ENCODE assay signal across 9 mouse cellular contexts in the genomic region with DNA sequence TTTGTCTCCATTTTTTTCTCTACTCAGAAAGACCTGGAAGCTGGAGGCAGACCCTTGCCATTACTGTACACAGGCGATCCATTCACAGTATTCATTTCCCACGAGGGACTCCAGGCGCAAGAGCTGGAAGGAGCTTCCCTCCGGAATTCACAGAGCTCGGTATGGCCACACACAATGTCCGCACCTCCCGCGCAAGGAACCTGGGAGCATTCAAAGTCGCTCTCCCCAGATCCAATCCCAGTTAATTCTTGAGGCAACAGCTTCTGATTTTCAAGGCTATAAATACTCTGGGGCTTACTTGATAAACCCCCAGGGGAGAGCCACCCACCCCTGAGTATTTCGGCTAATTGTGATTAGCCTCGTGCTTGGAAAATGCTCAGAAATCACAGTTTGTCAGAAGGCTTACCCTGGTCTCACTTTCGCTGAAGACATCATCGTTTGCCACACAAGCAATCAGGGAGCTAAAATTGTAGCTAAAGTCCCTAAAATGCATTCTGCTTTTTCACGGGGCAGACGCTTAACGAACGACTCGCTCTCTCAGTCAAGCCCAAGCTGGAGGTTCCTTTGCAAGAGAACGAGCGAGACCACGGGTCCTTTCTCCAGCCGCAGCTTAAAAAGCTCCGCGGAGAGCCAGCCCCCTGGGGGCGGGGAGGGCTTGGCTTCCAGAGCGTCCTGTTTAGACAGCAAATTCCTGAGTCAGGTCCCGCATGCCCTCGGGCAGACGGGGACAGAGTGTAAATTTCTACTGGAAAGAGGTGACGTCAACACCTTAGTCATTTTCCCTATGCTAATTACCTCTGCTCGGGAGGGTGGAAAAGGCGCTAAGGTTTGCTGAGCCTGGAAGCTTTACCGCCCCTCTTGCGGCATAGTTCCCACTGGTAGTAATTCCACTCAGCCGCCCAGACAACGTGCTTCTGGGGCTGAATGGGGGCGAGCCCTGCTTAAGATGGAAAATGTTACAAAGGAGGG. TPM values are rescaled to one million over a fixed set of nuclear protein-coding genes. Genes with fewer than 3 reads are reported as not detected.
DNase-seq lines count a peak whose midpoint lies in the region; ATAC-seq and TF ChIP-seq lines count a peak whose summit lies in the region.
"Had no signal": no experiment of that assay in that cellular context is flagged by ENCODE, and none has a peak within 500 bp of the region (broad histone marks: within the 10 kb centered on the region; RNA-seq: fewer than 3 reads in every experiment).

No protein-coding gene starts in this region.

- under 1% methylated on average over 37 of the region's 37 CpGs for WGBS in heart, embryonic 12.5 days
- under 1% methylated on average over 37 of the region's 37 CpGs for WGBS in kidney, embryonic 15.5 days
- 1% methylated on average over 37 of the region's 37 CpGs for WGBS in limb, embryonic 15.5 days
- WGBS in midbrain, embryonic 16.5 days: under 1% methylated on average over 37 of the region's 37 CpGs
- WGBS in stomach, postnatal 0 days: 1% methylated on average over 37 of the region's 37 CpGs

- DNase-seq in 3T3-L1 (ENCODE audit: low read depth, low spot score): peak; percentile 99
- DNase-seq in brain, adult 2 months (ENCODE audit: low read depth, low spot score): peak; percentile 87
- DNase-seq in fibroblast of lung, adult 2 months (ENCODE audit: low read depth): peak; percentile 74
- peak; percentile 86 for DNase-seq in stomach, postnatal 0 days (ENCODE audit: low spot score)

- no peaks in the 10 kb centered on the region for H3K9me3 ChIP-seq in heart, embryonic 12.5 days (replicated peaks)
- H3K9me3 ChIP-seq in kidney, embryonic 15.5 days (replicated peaks): no peaks in the 10 kb centered on the region
- H3K9me3 ChIP-seq in limb, embryonic 15.5 days: no peaks in the 10 kb centered on the region
- H3K9me3 ChIP-seq in midbrain, embryonic 16.5 days (replicated peaks; ENCODE audit: control insufficient read depth, low read length, poor library complexity, severe bottlenecking): no peaks in the 10 kb centered on the region
- no peaks in the 10 kb centered on the region for H3K9me3 ChIP-seq in stomach, postnatal 0 days (ENCODE audit: control insufficient read depth, low read length)
- H3K9me3 ChIP-seq: G1E had no signal

- peak; percentile 39 for TF ChIP-seq CTCF in stomach, postnatal 0 days (IDR thresholded peaks at IDR 0.05; ENCODE audit: low read depth)

- H3K27me3 ChIP-seq in heart, embryonic 12.5 days (replicated peaks): no peaks in the 10 kb centered on the region
- H3K27me3 ChIP-seq in kidney, embryonic 15.5 days: peaks cover 7% of the 10 kb centered on the region
- no peaks in the 10 kb centered on the region for H3K27me3 ChIP-seq in limb, embryonic 15.5 days
- no peaks in the 10 kb centered on the region for H3K27me3 ChIP-seq in midbrain, embryonic 16.5 days (ENCODE audit: control insufficient read depth, insufficient read depth, low read depth, low read length)
- no peaks in the 10 kb centered on the region for H3K27me3 ChIP-seq in stomach, postnatal 0 days (ENCODE audit: control insufficient read depth, insufficient read depth, low read length)

- H3K4me2 ChIP-seq in heart, embryonic 12.5 days: peak overlapping the region; percentile 83
- H3K4me2 ChIP-seq in kidney, embryonic 15.5 days: peak overlapping the region; percentile 90
- peak overlapping the region; percentile 68 for H3K4me2 ChIP-seq in limb, embryonic 15.5 days
- peak overlapping the region; percentile 82 for H3K4me2 ChIP-seq in midbrain, embryonic 16.5 days (ENCODE audit: low read length)
- peak overlapping the region; percentile 69 for H3K4me2 ChIP-seq in stomach, postnatal 0 days (replicated peaks; ENCODE audit: low read depth)

- H3K4me1 ChIP-seq in heart, embryonic 12.5 days (replicated peaks): peaks cover 61% of the 10 kb centered on the region
- H3K4me1 ChIP-seq in kidney, embryonic 15.5 days: peaks cover 65% of the 10 kb centered on the region
- peaks cover 58% of the 10 kb centered on the region for H3K4me1 ChIP-seq in limb, embryonic 15.5 days
- H3K4me1 ChIP-seq in midbrain, embryonic 16.5 days (ENCODE audit: control insufficient read depth, insufficient read depth, low read length): peaks cover 30% of the 10 kb centered on the region
- peaks cover 13% of the 10 kb centered on the region for H3K4me1 ChIP-seq in stomach, postnatal 0 days (replicated peaks; ENCODE audit: control insufficient read depth, insufficient read depth)

- H3K36me3 ChIP-seq in heart, embryonic 12.5 days: peaks cover 27% of the 10 kb centered on the region
- peaks cover 16% of the 10 kb centered on the region for H3K36me3 ChIP-seq in kidney, embryonic 15.5 days
- H3K36me3 ChIP-seq in limb, embryonic 15.5 days: peaks cover 24% of the 10 kb centered on the region
- peaks cover 3% of the 10 kb centered on the region; the same call in 1 of the 2 replicates for H3K36me3 ChIP-seq in midbrain, embryonic 16.5 days (ENCODE audit: control insufficient read depth, insufficient read depth, low read length)
- 0 out of 2 replicates have a peak, but pooled peaks cover 11% of the 10 kb centered on the region for H3K36me3 ChIP-seq in stomach, postnatal 0 days (ENCODE audit: control insufficient read depth, insufficient read depth, low read length)

- peak overlapping the region; percentile 99 for H3K27ac ChIP-seq in heart, embryonic 12.5 days (ENCODE audit: poor library complexity, severe bottlenecking)
- H3K27ac ChIP-seq in kidney, embryonic 15.5 days: peak overlapping the region; percentile 85
- peak overlapping the region; percentile 83 for H3K27ac ChIP-seq in limb, embryonic 15.5 days
- peak overlapping the region; percentile 77 for H3K27ac ChIP-seq in midbrain, embryonic 16.5 days (ENCODE audit: low read length)
- peak overlapping the region; percentile 83 for H3K27ac ChIP-seq in stomach, postnatal 0 days (replicated peaks)

- peak overlapping the region; percentile 65 for H3K4me3 ChIP-seq in heart, embryonic 12.5 days
- H3K4me3 ChIP-seq in kidney, embryonic 15.5 days (replicated peaks): peak overlapping the region; percentile 47
- H3K4me3 ChIP-seq in limb, embryonic 15.5 days: peak overlapping the region; percentile 40
- H3K4me3 ChIP-seq in midbrain, embryonic 16.5 days (ENCODE audit: low read depth, low read length): peak overlapping the region; percentile 44
- peak overlapping the region; percentile 39 for H3K4me3 ChIP-seq in stomach, postnatal 0 days (ENCODE audit: low read depth, low read length)

- peak; percentile 86 for ATAC-seq in heart, embryonic 12.5 days (ENCODE audit: insufficient number of reproducible peaks, low FRiP score)
- ATAC-seq in kidney, embryonic 15.5 days (replicated peaks; ENCODE audit: low FRiP score): peak; percentile 91
- peak; percentile 77 for ATAC-seq in limb, embryonic 15.5 days (ENCODE audit: insufficient number of reproducible peaks, low FRiP score, low TSS enrichment, low read depth)
- ATAC-seq in midbrain, embryonic 16.5 days: peak; percentile 82
- ATAC-seq in stomach, postnatal 0 days (ENCODE audit: low FRiP score, low TSS enrichment): peak; percentile 89

- H3K9ac ChIP-seq in heart, embryonic 12.5 days: peak overlapping the region; percentile 94
- peak overlapping the region; percentile 46 for H3K9ac ChIP-seq in kidney, embryonic 15.5 days
- H3K9ac ChIP-seq in limb, embryonic 15.5 days: peak overlapping the region; percentile 18
- peak overlapping the region; percentile 65 for H3K9ac ChIP-seq in midbrain, embryonic 16.5 days (ENCODE audit: low read depth, low read length)
- H3K9ac ChIP-seq in stomach, postnatal 0 days (ENCODE audit: low read length): peak overlapping the region; percentile 59

- TF ChIP-seq EP300 in stomach, postnatal 0 days (optimal IDR thresholded peaks at IDR 0.05): peak; percentile 70

RNA-seq across cellular contexts. Expression of a gene that starts 40.5 kb away (rescaled TPM):
- 78.4 and 87.1 TPM in 2 replicates for polyA plus RNA-seq in heart, embryonic 12.5 days (2016; fragmentation: Nextera tagmentation; extraction: Ambion mirVana)
- 1.8 and 2.0 TPM in 2 replicates for polyA plus RNA-seq in kidney, embryonic 15.5 days (2015; fragmentation: Nextera tagmentation; extraction: Ambion mirVana)
- polyA plus RNA-seq in limb, embryonic 15.5 days (2015; fragmentation: Nextera tagmentation; extraction: Ambion mirVana): 0.36 and 0.42 TPM in 2 replicates
- polyA plus RNA-seq in midbrain, embryonic 16.5 days (2015; fragmentation: Nextera tagmentation; extraction: Ambion mirVana): not detected in 2 replicates
- 20.3 and 20.8 TPM in 2 replicates for polyA plus RNA-seq in stomach, postnatal 0 days (2015; fragmentation: Nextera tagmentation; extraction: Ambion mirVana)
- polyA plus RNA-seq: G1E had no signal

Comparison
In these comparisons a context has a peak if more than half of its experiments do, and no peak if none do; other contexts are left out.
1. Peak in every context shown above with its lines: DNase-seq, ATAC-seq, H3K4me3 ChIP-seq and H3K27ac ChIP-seq.
2. H3K9ac ChIP-seq: peak in every context shown above with its lines; median percentile 94 in heart, embryonic 12.5 days; 65 in midbrain, embryonic 16.5 days; 59 in stomach, postnatal 0 days; 46 in kidney, embryonic 15.5 days; 18 in limb, embryonic 15.5 days.